Mouse (Mus musculus) liver, embryonic 14.5 days (tissue): ENCODE measurements around the gene Slc9a1.

ENCODE experiments used
- CTCF ChIP-seq: IDR thresholded peaks from 2 replicates; pipeline ENCODE4 v1.5.1; 2016; ENCODE audit warnings: antibody characterized with exemption, low read depth, control low read depth
- EP300 ChIP-seq: IDR thresholded peaks from 2 replicates; pipeline ENCODE4 v1.6.1; 2016; ENCODE audit warnings: antibody characterized with exemption, low read depth

- TF ChIP-seq CTCF, result no peak
- no peak for TF ChIP-seq EP300
Measured at GRCm38 (mm10) chr4:133338521-133339095, 30.9 kb upstream of the Slc9a1 start.
